Mouse (Mus musculus) liver, embryonic 14.5 days (tissue): ENCODE measurements around the gene Aak1.

ENCODE experiments used
- CTCF ChIP-seq: IDR thresholded peaks from 2 replicates; pipeline ENCODE4 v1.5.1; 2016; ENCODE audit warnings: antibody characterized with exemption, low read depth, control low read depth
- EP300 ChIP-seq: IDR thresholded peaks from 2 replicates; pipeline ENCODE4 v1.6.1; 2016; ENCODE audit warnings: antibody characterized with exemption, low read depth

- TF ChIP-seq EP300: no peak
- TF ChIP-seq CTCF: no peak
Measured at GRCm38 (mm10) chr6:86818914-86819313, 30.4 kb upstream of the Aak1 start.
